Mouse (Mus musculus) leukemia stem cell, adult 10-12 weeks (primary cell): ENCODE measurements around the gene Klk1b8. TPM values are rescaled to one million over a fixed set of nuclear protein-coding genes. Genes with fewer than 3 reads are reported as not detected.

Experiments
- polyA plus RNA-seq: library from polyadenylated mRNA; stranded (reverse); fragments of >175 nt; gene quantifications from 2 replicates; pipeline ENCODE4 v1.2.3, GENCODE M21; 2012; ENCODE audit warnings: low replicate concordance

The Klk1b8 gene
- not detected in 2 replicates for polyA plus RNA-seq

DNA sequence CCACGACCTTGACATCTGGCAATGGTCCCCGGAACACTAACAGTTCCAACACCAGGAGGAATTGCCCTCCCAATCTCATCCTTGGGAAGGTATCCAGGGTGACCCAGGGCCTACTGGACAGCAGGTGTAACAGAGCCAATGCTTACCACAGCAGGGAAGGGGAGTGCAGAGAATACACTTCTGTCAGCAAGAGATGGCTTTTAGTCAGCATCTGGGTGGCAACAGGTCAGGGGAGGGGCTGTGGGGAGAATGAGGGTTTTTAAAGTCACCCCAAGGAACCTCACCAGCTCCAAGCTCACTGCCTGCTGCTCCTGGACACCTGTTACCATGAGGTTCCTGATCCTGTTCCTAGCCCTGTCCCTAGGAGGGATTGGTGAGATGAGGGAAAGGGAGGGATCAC lies at the start of gene Klk1b8:
Gene Klk1b8 (plus strand): TSS at position 301 of the 400 bp plus-strand sequence.

GRCm38 (mm10) chr7:43933440-43933839 lies 17.0 kb upstream of the Klk1b8 start, which contains the start of gene Klk15:
Gene Klk15 (plus strand): TSS chr7:43933740.

GRCm38 (mm10) chr7:43966451-43966850 lies 16.0 kb downstream of the Klk1b8 start, which contains the start of gene Klk1b1:
Gene Klk1b1 (plus strand): TSS chr7:43966751.

DNA sequence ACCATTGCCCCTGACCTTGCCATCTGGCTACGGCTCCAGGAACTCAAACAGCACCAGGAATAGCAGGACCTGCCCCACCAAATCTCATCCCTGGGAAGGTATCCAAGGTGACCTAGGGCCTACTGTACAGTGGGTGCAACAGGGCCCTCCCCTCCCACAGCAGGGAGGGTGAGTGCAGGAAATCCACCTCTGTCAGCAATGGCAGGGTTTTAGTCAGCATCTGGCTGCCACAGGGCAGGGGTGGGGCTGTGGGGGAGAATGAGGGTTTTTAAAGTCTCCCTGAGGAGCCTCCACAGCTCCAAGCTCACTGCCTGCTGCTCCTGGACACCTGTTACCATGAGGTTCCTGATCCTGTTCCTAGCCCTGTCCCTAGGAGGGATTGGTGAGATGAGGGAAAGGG lies 25.3 kb downstream of the Klk1b8 start, which contains the start of gene Klk1b9:
Gene Klk1b9 (plus strand): TSS at position 301 of the 400 bp plus-strand sequence.

DNA sequence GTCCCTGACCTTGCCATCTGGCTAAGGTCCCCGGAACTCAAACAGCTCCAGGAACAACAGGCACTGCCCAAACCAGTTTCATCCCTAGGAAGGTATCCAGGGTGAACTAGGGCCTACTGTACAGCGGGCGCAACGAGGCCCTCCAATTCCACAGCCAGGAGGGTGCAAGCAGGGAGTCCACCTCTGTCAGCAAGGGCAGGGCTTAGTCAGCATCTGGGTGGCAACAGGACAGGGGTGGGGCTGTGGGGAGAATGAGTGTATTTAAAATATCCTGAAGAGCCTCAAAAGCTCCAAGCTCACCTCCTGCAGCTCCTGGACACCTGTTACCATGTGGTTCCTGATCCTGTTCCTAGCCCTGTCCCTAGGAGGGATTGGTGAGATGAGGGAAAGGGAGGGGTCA lies 45.1 kb downstream of the Klk1b8 start, which contains the start of gene Klk1b11:
Gene Klk1b11 (plus strand): TSS at position 301 of the 400 bp plus-strand sequence.

Other genes with a start within 250 kb of the Klk1b8 start
- gene Klk13, start 238.1 kb upstream of the Klk1b8 start, polyA plus RNA-seq = not detected in 2 replicates
- not detected in 2 replicates for gene Klk12, start 181.8 kb upstream of the Klk1b8 start, polyA plus RNA-seq
- gene Klk11, start 176.1 kb upstream of the Klk1b8 start, polyA plus RNA-seq = not detected in 2 replicates
- gene Klk10, start 169.6 kb upstream of the Klk1b8 start, polyA plus RNA-seq = not detected in 2 replicates
- not detected in 2 replicates for gene Klk9, start 158.8 kb upstream of the Klk1b8 start, polyA plus RNA-seq
- 2.1 and 2.4 TPM in 2 replicates for gene Klk8, start 153.1 kb upstream of the Klk1b8 start, polyA plus RNA-seq
- not detected in 2 replicates for gene Klk7, start 139.4 kb upstream of the Klk1b8 start, polyA plus RNA-seq
- gene Klk6, start 126.2 kb upstream of the Klk1b8 start, polyA plus RNA-seq = not detected in 2 replicates
- gene Klk5, start 108.7 kb upstream of the Klk1b8 start, polyA plus RNA-seq = not detected in 2 replicates
- gene Klk4, start 69.5 kb upstream of the Klk1b8 start, polyA plus RNA-seq = 0.33 TPM in 1 of 2 replicates, not detected in the other
- gene Klk15, start 16.9 kb upstream of the Klk1b8 start, polyA plus RNA-seq = not detected in 2 replicates
- gene Klk1b1, start 16.1 kb downstream of the Klk1b8 start, polyA plus RNA-seq = not detected in 2 replicates
- gene Klk1b9, start 25.4 kb downstream of the Klk1b8 start, polyA plus RNA-seq = not detected in 2 replicates
- gene Klk1b11, start 45.2 kb downstream of the Klk1b8 start, polyA plus RNA-seq = not detected in 2 replicates
- gene Klk1b26, start 61.5 kb downstream of the Klk1b8 start, polyA plus RNA-seq = not detected in 2 replicates
- gene Klk1b27, start 101.6 kb downstream of the Klk1b8 start, polyA plus RNA-seq = 1.8 TPM in 1 of 2 replicates, not detected in the other
- 0.28 TPM in 1 of 2 replicates, not detected in the other for gene Klk1b21, start 151.7 kb downstream of the Klk1b8 start, polyA plus RNA-seq
- gene Klk1b22, start 162.0 kb downstream of the Klk1b8 start, polyA plus RNA-seq = not detected in 2 replicates
- not detected in 2 replicates for gene Klk1b16, start 186.1 kb downstream of the Klk1b8 start, polyA plus RNA-seq
- gene Klk1b24, start 237.6 kb downstream of the Klk1b8 start, polyA plus RNA-seq = not detected in 2 replicates
- gene Klk1b3, start 247.5 kb downstream of the Klk1b8 start, polyA plus RNA-seq = not detected in 2 replicates